Mouse (Mus musculus): ENCODE measurements at regions not wholly inside any gene's neighbourhood (a gene's known extent, or its start where the extent isn't known, plus 50 kb on each side); places are given as distances from the start of the nearest gene placed in this dataset.

GRCm38 (mm10) chr3:101694311-101694710 lies 89.8 kb upstream of the Atp1a1 start:
- DNase-seq (ENCODE audit: low spot score), result no peak

GRCm38 (mm10) chr3:101691937-101692604 lies 87.6 kb upstream of the Atp1a1 start:
- DNase-seq (ENCODE audit: low spot score), result no peak

GRCm38 (mm10) chr3:101690779-101691178 lies 86.3 kb upstream of the Atp1a1 start:
- DNase-seq (ENCODE audit: low spot score), result no peak

GRCm38 (mm10) chr3:101690222-101690621 lies 85.7 kb upstream of the Atp1a1 start:
- DNase-seq (ENCODE audit: low spot score), result no peak

GRCm38 (mm10) chr3:101685203-101685602 lies 80.7 kb upstream of the Atp1a1 start:
- DNase-seq (ENCODE audit: low spot score), result no peak

GRCm38 (mm10) chr3:101672943-101673342 lies 68.5 kb upstream of the Atp1a1 start:
- no peak for DNase-seq (ENCODE audit: low spot score)

DNA sequence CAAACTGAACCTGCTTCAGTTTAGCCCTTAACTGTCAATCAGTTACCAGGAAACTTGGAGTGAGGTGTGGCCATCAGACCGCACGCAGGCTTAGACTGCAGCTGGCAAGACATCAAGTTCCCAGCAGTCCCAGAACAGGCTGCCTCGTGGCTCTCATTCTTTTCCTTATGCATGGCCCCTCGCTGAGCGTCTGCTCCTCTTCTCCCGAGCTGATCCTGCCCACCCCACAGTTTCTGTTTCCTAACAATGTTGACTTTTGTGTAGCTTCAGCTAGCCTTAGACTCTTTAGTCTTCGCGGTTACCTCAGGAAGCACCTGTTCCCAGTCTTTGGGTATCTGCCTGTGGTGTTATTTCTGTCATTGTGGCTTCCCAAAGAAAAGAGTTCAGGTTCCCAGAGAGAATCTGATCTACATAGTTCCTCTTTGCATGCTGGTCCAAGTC lies 66.1 kb upstream of the Atp1a1 start:
- DNase-seq (ENCODE audit: low spot score), result no peak

DNA sequence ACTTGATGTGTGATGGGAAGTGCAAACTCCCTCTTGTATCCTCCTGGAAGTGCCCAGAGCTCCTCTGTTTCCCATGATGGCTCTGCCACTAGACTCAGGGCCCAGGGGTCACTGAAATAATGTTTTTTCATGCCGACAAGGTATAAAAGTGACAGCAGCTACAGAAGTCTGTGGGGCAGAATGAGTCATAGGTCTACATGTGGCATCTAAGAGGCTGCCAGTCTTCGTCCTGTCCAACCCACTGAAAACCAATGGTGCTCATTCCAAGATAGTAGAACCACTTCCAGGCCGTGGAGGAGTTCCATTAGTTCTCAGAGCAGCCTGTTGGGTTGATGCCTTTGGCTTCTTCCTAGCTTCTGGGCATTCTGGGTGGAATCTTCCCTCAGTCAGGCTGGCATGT lies 65.3 kb upstream of the Atp1a1 start:
- no peak for DNase-seq (ENCODE audit: low spot score)

GRCm38 (mm10) chr3:101667767-101668387 lies 63.4 kb upstream of the Atp1a1 start:
- DNase-seq (ENCODE audit: low spot score), result no peak

GRCm38 (mm10) chr3:101667186-101667585 lies 62.7 kb upstream of the Atp1a1 start:
- no peak for DNase-seq (ENCODE audit: low spot score)

DNA sequence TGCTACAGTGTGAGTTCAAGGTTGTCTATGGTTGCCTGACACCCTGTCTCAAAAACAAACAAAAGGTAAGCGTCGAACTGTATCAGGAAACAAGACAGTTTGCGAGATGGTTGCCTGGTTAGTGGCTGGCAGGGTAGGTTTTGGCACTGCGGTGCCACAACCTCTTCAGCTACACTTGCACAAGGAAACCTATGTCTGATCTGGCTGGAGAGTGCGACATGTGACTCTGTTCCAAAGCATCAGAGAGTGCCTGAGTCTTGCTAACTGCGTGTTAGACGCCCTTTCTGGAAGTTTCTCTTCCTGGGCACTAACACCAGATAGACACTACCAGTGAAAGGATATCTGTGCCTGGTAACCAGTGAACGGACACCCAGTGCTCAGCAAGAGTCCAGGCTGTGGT lies 62.1 kb upstream of the Atp1a1 start:
- no peak for DNase-seq (ENCODE audit: low spot score)

GRCm38 (mm10) chr3:101661184-101661992 lies 56.9 kb upstream of the Atp1a1 start:
- DNase-seq (ENCODE audit: low spot score), result no peak

DNA sequence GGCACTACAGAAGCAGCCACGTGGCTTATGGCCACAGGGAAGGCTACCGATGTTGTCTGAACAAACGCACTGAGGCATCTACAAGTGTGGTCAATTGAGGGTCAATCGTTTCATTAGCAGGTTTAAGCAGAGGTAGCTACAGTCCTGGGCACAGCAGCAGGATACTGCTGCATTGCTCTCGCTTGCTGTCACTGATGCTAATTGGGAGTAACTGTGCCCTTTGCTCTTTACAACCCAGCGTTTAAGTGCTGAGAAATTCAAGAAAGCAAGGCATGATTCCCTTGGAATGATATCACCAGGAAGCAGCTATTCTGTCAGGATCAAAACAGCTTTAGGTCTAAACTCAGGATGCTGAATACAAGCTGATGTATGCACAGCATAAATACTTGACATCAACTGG lies 56.2 kb upstream of the Atp1a1 start:
- DNase-seq (ENCODE audit: low spot score), result no peak

DNA sequence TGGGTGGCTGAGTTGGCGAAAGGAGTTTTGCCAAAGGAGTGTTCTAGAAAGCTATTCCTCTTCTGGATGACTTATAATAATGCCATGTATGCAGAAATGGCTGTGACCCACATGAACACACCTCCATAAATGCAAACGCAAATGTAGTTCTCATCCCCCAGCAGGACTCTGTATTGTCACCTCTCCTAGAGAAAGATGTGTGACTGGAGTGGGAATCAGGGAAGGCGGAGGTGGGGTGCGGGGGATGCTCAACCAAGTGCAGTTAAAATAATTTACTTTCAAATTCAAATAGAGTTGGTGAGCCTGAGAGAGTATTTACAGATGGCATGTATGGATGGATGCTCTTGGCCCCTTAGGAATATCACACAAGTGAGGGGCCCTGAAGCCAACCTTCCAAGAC lies 55.7 kb upstream of the Atp1a1 start:
- DNase-seq (ENCODE audit: low spot score), result no peak

GRCm38 (mm10) chr3:101657979-101658378 lies 53.5 kb upstream of the Atp1a1 start:
- DNase-seq (ENCODE audit: low spot score), result no peak

DNA sequence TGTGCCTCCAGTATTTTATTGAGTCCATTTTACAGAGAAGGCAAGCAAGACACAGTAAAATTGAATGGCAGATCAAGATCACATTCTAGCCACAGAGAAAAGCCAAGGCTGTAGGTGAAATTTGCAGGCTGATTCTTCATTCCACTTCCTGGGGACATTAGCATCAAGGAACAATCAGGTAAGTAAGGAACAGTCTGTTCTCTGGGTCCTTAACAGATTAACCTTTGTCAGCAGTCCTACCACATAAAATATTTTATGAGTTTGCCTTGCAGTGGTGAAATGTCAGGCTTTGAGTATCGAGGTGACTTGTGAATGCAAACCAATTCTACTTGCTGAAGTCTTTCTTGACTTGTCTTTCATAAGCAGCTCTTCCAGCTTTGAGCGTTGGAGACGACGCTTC lies 50.2 kb upstream of the Atp1a1 start:
- no peak for DNase-seq (ENCODE audit: low spot score)
